In the genomic region with DNA sequence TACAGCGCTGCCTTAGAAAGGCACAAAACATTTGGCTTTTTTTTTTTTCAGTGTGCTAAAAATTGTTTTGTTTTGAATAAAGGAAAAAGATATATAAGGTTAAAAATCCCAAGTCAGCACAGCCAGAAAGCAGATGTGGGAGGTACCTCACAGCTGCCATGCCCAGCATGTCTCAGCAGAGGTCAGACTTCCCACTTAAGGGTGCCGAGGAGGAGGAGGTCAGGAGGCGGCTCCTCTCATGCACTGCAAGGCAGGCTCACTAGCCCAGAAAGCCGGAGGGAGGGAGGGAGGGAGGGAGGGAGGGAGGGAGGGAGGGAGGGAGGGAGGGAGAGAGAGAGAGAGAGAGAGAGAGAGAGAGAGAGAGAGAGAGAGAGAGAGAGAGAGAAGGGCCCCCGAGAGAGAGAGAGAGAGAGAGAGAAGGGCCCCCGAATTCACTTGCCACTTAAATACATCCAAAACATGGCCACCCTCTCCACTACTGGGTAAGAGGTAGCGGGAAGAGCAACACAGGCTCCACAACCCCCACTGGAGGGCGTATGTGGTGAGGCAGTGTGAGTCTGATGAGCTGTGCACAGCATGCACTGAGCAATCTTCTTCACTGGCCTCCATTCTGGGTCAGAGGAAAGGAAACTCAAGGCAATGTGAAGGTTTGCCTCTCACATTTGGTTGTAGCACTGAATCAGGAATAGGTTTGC, we compare ENCODE assay signal across 1 mouse cellular context.
TF ChIP-seq lines count a peak whose summit lies in the region.

No protein-coding gene starts in this region.

TF ChIP-seq in CH12.LX, 34 proteins besides CTCF, POLR2A, EP300 and RAD21 (continued from another document):
- no peak for TF ChIP-seq POLR2AphosphoS2 (IDR thresholded peaks at IDR 0.05; ENCODE audit: low read depth, low read length)
- no peak for TF ChIP-seq ETS1 (conservative IDR thresholded peaks at IDR 0.05; ENCODE audit: low read depth, low read length)
- no peak for TF ChIP-seq UBTF (IDR thresholded peaks at IDR 0.05; ENCODE audit: low read depth, low read length)
